Mouse (Mus musculus) frontal cortex, postnatal 10 days (tissue): ENCODE measurements at regions not wholly inside any gene's neighbourhood (a gene's known extent, or its start where the extent isn't known, plus 50 kb on each side); places are given as distances from the start of the nearest gene placed in this dataset.

ENCODE experiments used
- DNase-seq, 2 experiments: peaks; one replicate each; pipeline ENCODE4 v3.0.0; 2022; ENCODE audit warnings: low spot score in 2 of 2, mixed read lengths in 1 of 2

DNA sequence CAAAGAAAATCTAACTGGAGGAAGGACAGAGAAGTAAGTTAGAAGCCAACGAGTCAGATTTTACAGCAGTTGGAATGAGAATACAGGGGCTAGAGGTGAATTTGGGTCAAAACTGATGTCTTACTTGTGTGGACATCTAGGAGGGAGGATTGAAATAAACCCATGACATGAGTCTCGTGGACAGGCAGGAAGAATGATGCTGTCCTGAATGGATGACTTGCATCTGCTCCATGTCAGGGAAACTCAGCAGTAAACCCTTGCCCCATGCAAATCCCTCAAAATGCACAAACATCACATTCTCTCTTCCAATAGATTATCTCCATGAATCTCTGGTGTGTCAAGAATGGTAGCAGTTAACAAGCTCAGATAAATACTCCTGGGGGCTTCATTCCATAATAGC lies 729.1 kb downstream of the Dhx35 start:
- DNase-seq: no peak

DNA sequence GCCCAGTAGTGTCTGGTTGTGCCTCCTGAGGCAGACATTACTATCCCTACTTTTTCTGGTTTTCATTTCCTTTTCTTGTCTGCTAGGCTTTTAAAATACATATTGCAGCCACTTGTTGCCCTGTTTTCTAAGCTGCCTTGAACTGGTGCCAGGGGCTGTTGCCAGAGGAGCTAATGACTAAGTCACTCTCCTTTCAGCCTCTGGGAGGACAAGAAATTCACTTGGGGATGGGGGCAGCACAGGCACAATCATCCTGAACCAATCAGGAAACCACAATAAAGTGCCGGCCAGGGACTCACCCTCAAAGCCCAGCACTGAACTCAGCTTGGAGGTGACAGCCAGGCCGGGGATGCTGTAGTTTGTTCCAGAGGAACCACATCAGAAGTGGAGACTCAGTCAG lies 740.3 kb downstream of the Dhx35 start:
- DNase-seq: no peak

DNA sequence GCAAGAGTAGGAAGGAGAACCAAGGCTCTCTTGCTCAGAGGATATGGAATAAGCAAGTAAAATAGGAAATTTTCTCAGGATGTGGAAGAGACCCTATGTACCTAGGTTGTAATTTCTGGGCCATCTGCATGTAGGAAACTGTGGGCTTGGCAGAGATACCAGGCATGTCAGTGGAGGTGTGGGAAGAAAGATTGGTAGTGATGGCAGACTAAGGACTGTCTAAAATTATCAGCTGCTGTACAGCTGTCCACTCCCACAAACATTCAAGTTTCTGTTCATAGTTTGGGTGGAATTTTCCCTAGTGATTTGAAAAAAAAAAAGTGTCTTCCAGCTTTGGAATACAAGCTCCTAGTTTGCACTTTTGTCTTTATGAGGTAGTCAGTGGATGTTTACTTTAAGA lies 744.7 kb downstream of the Dhx35 start:
- no peak for DNase-seq

DNA sequence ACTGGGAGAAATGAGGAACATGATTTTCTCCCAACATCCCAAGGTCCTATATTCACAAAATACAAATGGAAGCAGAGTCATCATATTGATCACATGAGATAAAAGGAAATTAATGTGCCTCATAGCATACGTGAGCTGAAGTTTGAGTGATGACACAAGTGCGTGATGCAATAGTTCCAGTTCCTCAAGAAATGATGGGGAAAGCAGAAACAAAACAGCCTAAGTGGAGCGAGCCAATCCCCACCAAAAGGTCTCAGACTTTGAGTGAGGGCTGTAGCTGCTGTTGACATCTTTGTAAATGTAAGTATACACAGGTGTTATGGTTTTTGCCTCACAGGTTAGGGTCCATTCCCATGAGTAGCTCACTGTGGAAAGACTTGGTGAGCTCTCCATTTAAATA lies 763.0 kb downstream of the Dhx35 start:
- DNase-seq: no peak

DNA sequence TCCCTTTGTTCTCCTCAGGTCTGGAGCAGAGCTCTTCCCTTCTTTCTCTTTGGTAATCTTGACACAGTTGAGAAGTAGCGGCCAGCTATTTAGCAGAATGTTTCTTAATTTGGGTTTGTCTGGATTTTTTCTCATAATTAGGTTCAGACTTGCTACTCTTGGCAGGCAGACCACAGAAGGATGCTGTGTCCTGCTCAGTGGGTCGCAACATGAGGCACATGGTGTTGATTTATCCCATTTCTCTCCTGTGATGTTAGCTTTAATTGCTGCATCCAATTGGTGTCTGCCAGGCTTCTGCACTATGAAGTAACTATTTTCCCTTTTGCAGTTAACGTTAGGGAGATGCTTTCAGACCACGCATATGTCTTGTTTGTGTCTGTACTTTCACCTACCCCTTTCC lies 768.7 kb downstream of the Gm826 start:
- DNase-seq: no peak

DNA sequence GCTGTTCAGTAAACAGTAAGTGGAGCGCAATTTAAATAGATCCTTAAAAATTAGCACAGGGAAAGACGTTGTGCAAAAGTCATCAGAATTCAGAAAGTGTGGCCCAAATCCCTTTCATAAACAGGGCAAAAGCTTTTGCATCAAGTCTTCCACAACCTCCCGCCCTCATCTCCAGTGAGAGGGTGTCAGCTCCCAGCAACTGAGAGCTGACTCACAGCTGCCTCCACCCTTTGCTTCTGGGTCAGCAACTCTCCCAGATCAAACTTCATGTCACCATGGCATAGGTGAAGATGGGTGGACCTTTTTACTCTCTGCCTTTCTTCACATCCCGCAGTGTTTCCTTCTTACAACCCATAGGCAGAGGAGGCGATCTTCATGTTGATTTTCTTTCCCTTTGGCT lies 768.0 kb downstream of the Gm826 start:
- DNase-seq: no peak

DNA sequence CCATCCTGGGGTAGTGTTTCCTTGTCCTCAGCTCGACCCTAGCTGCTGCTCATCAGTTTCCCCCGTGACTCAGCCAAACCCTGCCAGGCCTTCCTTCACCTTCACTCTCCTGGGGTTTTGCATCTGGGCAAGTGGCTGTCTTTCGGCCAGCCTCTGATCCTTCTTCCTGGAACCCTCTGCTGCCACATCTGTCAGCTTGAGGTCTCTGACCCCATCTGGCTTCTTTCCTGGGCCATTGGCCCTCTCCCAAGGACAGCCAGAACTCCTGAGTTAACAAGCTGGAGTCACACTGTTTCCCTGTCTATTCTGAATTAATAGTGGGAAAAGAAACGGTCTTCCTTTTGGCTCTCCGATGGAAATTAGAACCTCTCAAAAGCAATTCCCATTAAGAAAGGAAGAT lies 767.5 kb downstream of the Gm826 start:
- no peak for DNase-seq

DNA sequence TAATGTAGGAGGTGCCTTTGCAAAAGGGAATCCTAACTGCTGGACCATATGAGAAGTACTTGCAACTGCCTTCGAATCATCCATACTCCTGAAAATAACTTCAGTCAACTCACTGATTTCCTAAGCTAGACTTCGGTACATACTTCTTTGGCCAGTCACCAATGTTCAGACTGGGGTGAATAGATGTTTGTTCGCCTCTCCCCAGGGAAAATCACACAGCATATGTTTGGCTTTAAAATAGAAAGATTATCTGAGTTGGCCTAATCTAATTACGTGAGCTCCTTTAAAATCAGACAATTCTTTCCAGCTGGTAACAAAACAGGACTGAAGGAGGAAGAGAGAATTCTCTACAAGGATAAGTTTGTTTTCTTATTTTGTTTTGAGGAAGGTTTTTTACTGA lies 765.6 kb downstream of the Gm826 start:
- DNase-seq: no peak

DNA sequence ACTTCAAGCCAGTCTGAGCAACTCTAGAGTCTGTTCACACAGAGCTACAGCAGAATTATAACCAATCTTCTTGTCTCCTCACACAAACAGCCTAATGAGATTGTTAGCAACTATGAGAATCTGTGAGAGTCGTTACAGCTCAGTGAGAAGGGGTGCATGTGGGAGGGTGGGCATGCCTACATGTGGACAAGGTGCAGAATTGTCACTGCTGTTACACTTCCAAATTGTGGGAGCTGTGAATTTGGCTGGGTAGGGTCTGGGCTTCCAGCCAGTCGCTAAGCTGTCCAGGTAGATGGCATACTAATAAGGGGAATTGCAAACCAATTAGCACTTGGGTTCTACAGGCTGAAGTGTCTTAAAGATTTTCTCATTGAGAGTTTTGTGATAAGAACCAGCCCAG lies 762.1 kb downstream of the Gm826 start:
- DNase-seq: no peak

DNA sequence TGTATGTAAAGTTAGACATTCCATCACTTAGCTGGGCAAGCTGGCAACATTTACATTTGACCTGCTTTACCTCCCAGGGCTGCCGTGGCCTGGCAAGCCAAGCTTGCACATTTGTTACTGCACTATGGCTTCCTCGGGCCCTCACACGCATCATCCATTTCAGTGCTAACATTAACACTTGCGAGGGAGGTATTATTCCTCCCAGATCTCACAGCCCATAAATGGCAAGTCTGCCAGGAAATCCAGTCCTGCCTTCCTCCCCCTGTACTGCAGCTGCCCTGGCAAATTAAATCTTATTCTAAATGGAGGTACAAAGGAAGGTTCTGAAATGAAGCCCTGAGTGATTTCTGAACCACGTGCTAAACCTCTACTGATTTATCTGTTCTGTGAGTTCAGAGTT lies 758.7 kb downstream of the Gm826 start:
- DNase-seq: no peak

DNA sequence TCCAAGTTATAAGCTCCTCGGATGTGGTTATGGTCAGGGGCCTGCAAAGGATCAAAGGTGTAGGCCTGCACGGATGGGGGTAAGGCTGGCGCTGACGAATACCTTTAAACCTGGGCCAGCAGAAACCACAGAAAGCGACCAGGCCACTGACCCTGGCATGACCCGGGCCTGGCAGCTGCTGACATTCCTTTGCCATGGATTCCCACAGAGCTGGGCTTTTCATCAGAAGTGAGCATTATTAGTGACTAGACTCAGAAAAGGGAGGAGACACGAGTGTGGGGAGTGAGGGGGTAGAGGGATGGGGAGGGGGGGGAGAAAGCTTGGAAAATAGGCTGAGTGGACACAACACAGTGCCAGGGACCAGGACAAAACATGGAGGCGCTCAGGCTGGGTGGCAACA lies 750.9 kb downstream of the Gm826 start:
- no peak for DNase-seq

DNA sequence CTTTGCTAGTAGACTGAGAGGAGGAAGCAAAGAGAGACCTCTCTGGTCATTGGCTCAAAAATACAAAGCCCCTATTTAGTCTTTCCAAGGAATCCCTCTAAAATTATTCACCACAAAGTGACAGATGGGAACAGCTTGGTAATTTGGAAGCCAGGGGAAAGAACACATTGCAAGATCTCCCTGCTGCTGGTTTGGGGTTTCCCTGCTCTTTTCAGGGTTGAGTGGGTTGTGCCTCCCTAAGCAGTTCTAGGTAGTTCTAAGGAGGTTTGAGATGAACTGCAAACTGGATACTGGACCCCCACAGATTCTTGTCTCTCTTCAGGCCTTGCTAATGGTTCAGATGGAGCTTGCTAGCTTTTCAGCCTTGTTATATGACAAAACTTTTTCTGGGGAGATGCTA lies 749.3 kb downstream of the Gm826 start:
- no peak for DNase-seq

DNA sequence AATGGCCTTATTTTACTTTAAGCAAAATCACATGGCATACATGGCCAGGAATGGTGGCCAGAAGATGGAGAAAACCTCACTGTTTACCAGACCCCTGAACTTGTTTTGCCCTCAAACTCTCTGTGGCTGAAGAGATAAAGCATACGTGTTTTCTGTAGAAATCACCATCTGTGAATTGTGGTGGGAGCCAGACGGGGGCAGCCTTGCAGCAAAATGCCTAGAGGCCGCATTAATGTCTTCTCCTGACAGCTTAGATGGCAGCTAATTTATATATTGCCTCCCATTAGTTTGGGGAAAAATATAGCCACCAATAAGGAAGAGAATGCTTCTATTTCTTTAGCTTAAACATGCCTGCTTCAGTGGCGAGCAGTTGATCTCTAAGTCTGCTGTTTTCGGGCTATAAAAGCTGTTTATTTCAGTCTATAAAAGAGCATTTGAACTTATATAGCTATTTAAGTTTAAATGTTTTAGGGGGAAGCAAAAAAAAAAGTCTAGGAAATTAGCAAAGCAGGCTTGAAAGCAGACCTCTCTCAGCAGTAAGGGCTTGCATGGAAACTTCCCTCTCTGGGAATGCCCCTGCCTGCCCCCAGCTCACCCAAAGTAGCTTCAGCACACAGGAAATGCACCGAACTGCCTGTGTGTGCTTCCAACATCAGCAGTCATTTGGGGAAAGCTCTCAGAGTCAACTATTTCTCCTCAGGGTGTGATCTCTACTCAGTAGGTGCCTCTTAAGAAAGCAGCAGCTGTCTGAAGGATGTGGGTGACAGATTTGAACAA lies 747.1 kb downstream of the Gm826 start:
- DNase-seq: no peak

DNA sequence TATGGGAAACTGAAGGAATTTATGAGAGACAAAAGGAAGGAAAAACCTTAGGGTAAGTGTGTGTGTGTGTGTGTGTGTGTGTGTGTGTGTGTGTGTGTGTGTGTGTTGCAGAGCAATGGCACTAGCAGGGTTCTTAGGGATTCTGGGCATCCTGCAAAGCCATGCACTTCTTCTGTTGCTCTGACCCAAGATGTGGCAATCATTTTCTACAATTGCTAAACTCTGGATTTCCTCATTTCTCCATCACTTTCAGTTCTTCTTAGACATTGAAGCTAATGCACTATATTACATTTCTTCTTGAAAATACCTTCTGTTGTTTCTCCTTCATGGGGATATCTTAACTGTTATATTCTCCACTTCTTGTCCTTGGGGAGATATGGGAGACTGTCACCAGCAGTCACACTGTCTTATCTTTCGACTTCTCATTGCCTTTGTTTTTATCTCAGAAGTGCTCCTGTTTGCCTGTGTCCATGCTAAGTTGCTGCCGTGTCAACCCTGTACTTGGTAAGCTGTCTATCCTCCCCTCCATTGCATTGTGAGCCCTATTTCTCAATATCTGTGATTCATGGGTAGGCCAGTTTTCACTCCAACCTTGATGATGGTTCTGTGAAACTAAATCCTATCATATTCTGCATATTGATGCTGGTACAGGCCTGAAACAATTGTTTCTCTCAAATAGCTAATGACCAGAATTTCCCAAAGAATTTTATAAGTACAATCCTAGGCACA lies 742.4 kb downstream of the Gm826 start:
- no peak for DNase-seq

DNA sequence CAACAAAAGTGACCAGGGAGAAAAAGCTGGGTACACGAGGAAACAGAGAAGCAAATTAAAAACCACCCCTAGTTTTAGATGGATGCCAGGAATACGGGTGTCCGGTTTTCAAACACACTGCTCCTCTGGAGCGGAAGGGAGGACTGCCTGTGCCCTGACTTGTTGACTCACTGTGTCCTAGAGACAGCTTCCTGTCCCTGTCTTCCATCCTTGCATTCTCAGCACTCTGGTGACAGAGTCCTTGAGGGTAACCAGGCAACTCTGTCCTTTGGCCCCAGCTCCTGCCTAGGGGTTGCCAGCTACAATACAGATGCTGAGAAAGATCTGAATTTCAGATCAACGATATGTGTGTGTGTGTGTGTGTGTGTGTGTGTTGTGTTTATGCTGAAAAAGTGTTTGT lies 741.1 kb downstream of the Gm826 start:
- DNase-seq: no peak

DNA sequence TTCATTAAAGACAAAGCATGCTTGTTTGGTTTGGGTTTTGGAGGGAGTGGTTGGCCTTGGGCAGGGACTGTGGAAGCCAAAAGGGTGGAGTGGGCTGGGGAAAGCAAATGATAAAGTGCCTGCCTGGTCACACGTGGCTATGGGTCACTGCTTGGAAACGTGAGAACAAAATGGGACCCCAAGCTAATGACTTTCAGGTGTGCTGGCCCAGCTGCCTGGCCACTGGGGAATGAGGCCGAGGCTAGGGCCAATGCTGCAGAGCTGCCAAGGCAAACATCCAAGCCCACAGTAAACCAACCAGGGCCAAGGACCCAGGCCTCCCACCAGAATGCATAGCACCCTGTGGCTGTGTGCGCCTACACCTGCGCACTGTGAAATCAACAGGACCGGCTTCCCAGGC lies 737.7 kb downstream of the Gm826 start:
- DNase-seq: no peak

DNA sequence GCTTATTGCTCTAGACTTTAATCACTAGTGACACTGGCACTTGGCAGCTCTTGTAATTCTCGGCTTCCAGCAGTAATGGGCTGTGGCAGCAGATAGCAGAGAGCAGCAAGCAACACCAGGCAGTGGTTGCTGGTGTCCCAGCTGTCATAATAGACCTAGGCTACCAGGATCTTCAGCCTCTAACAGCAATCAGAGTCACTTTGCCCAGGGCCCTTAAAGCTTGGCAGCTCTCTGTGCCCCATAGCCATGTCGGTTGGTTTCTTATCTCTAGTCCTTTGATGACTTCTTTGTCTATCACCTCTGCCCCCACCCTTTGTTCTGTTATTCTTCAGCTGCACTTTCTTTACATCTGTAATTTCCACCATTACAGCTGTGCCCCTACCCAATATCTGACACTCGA lies 735.9 kb downstream of the Gm826 start:
- no peak for DNase-seq

DNA sequence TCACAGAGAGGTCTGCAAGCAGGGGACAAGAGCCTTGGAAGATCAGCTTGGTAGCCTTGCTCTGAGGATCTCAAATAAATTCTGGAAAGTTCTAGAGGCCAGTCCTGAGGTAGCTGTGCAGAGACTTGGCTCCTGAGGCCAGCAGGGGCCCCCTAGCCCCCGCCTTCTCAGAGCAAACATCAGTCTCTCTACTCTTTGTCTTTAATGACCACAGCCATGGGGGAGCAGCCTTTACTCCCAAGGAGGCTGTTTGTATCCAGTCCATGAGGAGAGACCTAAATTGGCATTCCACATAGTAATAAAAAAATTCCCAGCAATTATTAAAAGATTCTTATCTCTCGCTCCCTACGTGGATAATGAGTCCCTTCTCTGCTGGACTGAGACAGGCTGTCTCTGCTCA lies 726.8 kb downstream of the Gm826 start:
- DNase-seq: no peak

DNA sequence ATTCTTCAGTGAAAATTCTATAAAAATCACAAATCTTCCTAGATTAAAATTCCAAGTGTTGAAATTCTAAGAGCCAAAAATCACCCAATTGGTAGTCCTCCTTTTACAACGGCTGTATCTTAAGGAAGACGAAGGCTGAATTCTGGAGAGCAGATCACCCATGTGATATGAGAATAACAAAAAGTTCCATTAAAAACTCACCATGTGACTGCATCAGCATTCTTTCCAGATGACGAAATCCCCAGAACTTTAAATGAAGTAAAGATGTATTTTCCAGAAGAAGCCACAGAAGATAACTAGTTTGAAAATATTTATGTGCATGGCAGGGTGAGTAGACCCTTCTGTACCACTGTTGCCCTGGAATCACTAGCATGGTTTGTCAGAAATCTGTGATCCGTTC lies 723.5 kb downstream of the Gm826 start:
- no peak for DNase-seq

DNA sequence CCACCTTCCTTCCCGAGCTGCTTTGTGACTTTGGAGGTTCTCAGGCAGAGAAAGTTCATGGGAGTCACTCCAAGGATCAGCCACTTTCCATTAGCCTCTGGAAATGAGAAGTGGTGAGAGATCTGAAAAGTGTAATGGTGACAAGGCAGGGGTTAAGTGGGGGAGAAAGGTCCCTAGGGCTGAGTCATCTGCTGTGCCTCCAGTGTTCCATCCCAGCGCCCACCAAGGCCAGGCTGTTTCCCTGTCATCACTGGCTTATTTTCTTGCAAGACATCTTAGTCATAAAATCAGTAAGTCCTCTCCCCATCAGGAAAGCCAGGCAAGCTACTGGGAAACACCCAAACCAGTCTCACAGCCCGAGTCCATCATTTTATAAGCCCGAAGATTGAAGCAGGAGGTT lies 717.3 kb downstream of the Gm826 start:
- DNase-seq: no peak

DNA sequence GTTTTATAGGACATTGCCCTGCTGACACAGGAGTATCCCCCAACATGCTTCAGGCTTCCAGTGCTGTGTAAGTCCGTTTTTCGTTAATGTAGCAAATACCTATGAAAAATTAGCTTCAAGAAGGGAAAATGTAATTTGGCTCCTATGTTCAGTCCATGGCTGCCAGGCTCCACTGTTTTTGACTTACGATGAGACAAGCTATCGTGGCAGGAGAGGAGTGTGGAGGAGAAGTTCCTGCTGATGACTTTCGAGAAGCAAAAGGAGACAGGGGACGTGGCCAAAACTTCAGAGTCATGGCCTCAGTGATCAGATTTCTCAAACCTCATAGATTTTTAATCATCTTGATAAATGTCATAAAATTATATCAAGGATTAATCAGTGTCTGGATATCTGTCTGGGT lies 712.7 kb downstream of the Gm826 start:
- DNase-seq: no peak

DNA sequence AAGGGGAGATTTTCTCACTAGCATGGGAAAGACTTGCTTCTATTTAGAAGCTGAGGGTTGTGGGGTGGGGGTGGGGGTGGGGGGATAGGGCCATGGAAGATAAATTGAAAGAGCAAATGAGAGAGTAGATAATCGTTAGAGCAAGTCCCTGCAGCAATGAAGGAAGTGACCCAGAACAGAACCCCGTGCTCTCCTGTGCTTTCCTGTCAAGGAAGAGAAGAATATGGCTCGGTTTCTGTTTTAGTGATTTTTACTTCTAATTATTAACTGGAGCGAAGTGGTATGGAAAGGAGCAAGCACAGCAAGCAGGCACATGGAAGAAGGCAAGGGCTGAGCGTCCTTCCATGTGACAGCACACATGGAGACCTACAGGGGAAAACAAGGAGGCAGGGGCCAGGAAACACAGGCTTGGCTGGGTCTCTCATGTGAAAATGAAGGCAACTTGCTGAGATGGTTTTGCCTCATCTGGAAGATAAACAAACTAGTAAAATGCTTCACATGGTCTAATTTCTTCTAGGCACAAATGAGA lies 711.8 kb downstream of the Gm826 start:
- no peak for DNase-seq

DNA sequence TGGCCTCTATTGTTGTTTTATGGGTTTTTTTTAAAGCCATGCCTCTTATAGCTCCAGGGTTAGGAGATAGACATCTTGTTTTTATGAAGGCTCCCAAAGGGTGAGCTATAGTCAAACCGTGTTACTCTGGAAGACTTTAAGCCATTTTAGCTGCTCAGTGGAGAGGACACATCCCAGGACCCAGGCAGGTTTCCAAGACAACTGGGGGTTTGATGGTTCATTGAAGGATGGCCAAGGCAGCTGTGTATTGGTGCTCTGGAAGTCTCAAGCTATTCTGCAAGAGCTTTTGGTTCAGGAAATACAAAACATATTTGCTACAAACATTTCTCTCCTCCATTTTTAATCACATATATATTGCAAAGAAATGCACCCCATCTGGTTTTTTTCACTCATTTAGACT lies 708.7 kb downstream of the Gm826 start:
- DNase-seq: no peak
